Mouse (Mus musculus) CH12.LX (cell line): Measurements from ENCODE around the gene Islr. TPM values are rescaled to one million over a fixed set of nuclear protein-coding genes. Genes with fewer than 3 reads are reported as not detected.

Experiments used
- DNase-seq: peaks from one replicate; pipeline ENCODE4 v3.0.0-alpha.2; 2013; ENCODE audit errors: extremely low read depth
- H3K27ac ChIP-seq: 2 replicates; pipeline ENCODE4 v1.5.1; 2012; ENCODE audit warnings: low read depth, mild to moderate bottlenecking, control low read depth, moderate library complexity; ENCODE audit not compliant: insufficient read depth
- H3K27me3 ChIP-seq: replicated peaks from 2 replicates; pipeline ENCODE3; 2012; ENCODE audit warnings: inconsistent platforms
- H3K36me3 ChIP-seq, 2 experiments: replicated peaks in 1 of 2; 2 replicates each; pipeline versions ENCODE3 to v1.6.1; 2012; ENCODE audit warnings: inconsistent platforms in 1 of 2, low read length in 1 of 2, mild to moderate bottlenecking in 1 of 2, mixed read lengths in 1 of 2, moderate library complexity in 1 of 2; ENCODE audit not compliant: control insufficient read depth in 1 of 2, insufficient read depth in 1 of 2
- H3K4me1 ChIP-seq, 2 experiments: 2 replicates each; pipeline ENCODE4 v1.6.1; 2012; ENCODE audit warnings: inconsistent platforms in 1 of 2, moderate library complexity in 1 of 2; ENCODE audit not compliant: insufficient read depth in 2 of 2, control insufficient read depth in 1 of 2
- H3K4me2 ChIP-seq: 2 replicates; pipeline ENCODE4 v1.6.1; 2012; ENCODE audit warnings: low read depth, mild to moderate bottlenecking, control low read depth; ENCODE audit not compliant: poor library complexity, insufficient read depth, severe bottlenecking
- H3K4me3 ChIP-seq, 3 experiments: fragments of 150-350 bp in 1 of 3; sonication (generic) in 1 of 3; replicated peaks in 1 of 3; 2 replicates each; pipeline versions ENCODE3 to v1.5.1; 2011 to 2012; ENCODE audit warnings: low read depth in 2 of 3, low read length in 2 of 3, mild to moderate bottlenecking in 2 of 3, moderate library complexity in 2 of 3, control low read depth in 1 of 3, improper control_type of control experiment in 1 of 3, inconsistent platforms in 1 of 3, mixed read lengths in 1 of 3; ENCODE audit not compliant: poor library complexity in 1 of 3
- H3K79me2 ChIP-seq: replicated peaks from 2 replicates; pipeline ENCODE4 v1.6.1; 2012; ENCODE audit warnings: mild to moderate bottlenecking, moderate library complexity; ENCODE audit not compliant: control insufficient read depth, poor library complexity, insufficient read depth, severe bottlenecking; ENCODE audit errors: extremely low read depth
- H3K9ac ChIP-seq: 2 replicates; pipeline ENCODE4 v1.6.1; 2012; ENCODE audit warnings: low read depth, mild to moderate bottlenecking, control low read depth, moderate library complexity; ENCODE audit not compliant: insufficient read depth
- H3K9me3 ChIP-seq: replicated peaks from 2 replicates; pipeline ENCODE3; 2012; ENCODE audit warnings: low read length, inconsistent platforms, mixed read lengths
- CHD1 ChIP-seq: IDR thresholded peaks from 2 replicates; pipeline ENCODE4 v1.6.1; 2012; ENCODE audit warnings: low read depth, low read length, improper control_type of control experiment, inconsistent platforms
- ELF1 ChIP-seq: IDR thresholded peaks from 2 replicates; pipeline ENCODE4 v1.6.1; 2014; ENCODE audit warnings: low read depth, mild to moderate bottlenecking, inconsistent platforms, low read length, improper control_type of control experiment
- EP300 ChIP-seq: IDR thresholded peaks from 2 replicates; pipeline ENCODE4 v1.6.1; 2011; ENCODE audit warnings: low read length, improper control_type of control experiment
- GABPA ChIP-seq: IDR thresholded peaks from 2 replicates; pipeline ENCODE4 v1.6.1; 2012; ENCODE audit warnings: low read depth, low read length, improper control_type of control experiment, inconsistent platforms; ENCODE audit not compliant: insufficient replicate concordance
- HCFC1 ChIP-seq: IDR thresholded peaks from 2 replicates; pipeline ENCODE4 v1.6.1; 2012; ENCODE audit warnings: low read depth, mild to moderate bottlenecking, inconsistent platforms, low read length, improper control_type of control experiment
- JUND ChIP-seq: conservative IDR thresholded peaks from 2 replicates; pipeline ENCODE4 v1.6.1; 2011; ENCODE audit warnings: low read depth, low read length, improper control_type of control experiment
- MAFK ChIP-seq: IDR thresholded peaks from 2 replicates; pipeline ENCODE4 v1.6.1; 2011; ENCODE audit warnings: low read length, improper control_type of control experiment; ENCODE audit not compliant: insufficient replicate concordance
- MAX ChIP-seq: IDR thresholded peaks from 2 replicates; pipeline ENCODE4 v1.6.1; 2011; ENCODE audit warnings: low read length, improper control_type of control experiment
- MAZ ChIP-seq: IDR thresholded peaks from 2 replicates; pipeline ENCODE4 v1.6.1; 2012; ENCODE audit warnings: low read depth, mild to moderate bottlenecking, inconsistent platforms, low read length, improper control_type of control experiment, moderate library complexity
- MEF2A ChIP-seq: IDR thresholded peaks from 2 replicates; pipeline ENCODE4 v1.6.1; 2014; ENCODE audit warnings: low read depth, mild to moderate bottlenecking, inconsistent platforms, low read length, improper control_type of control experiment, borderline replicate concordance
- MXI1 ChIP-seq: IDR thresholded peaks from 2 replicates; pipeline ENCODE4 v1.6.1; 2011; ENCODE audit warnings: mild to moderate bottlenecking, low read depth, low read length, improper control_type of control experiment
- NRF1 ChIP-seq: IDR thresholded peaks from 2 replicates; pipeline ENCODE4 v1.6.1; 2014; ENCODE audit warnings: low read depth, mild to moderate bottlenecking, inconsistent platforms, low read length, improper control_type of control experiment, moderate library complexity
- POLR2A ChIP-seq: IDR thresholded peaks from 2 replicates; pipeline ENCODE4 v1.6.1; 2011; ENCODE audit warnings: low read depth, mild to moderate bottlenecking, improper control_type of control experiment, low read length
- POLR2AphosphoS2 ChIP-seq: IDR thresholded peaks from 2 replicates; pipeline ENCODE4 v1.6.1; 2011; ENCODE audit warnings: low read depth, low read length, improper control_type of control experiment
- RAD21 ChIP-seq: IDR thresholded peaks from 2 replicates; pipeline ENCODE4 v1.6.1; 2011; ENCODE audit warnings: low read depth, mild to moderate bottlenecking, low read length, improper control_type of control experiment, moderate library complexity
- RCOR1 ChIP-seq: conservative IDR thresholded peaks from 2 replicates; pipeline ENCODE4 v1.6.1; 2012; ENCODE audit warnings: low read depth, mild to moderate bottlenecking, inconsistent platforms, low read length, improper control_type of control experiment
- SIN3A ChIP-seq: IDR thresholded peaks from 2 replicates; pipeline ENCODE4 v1.6.1; 2012; ENCODE audit warnings: low read length, improper control_type of control experiment, inconsistent platforms
- TBP ChIP-seq: conservative IDR thresholded peaks from 2 replicates; pipeline ENCODE4 v1.6.1; 2011; ENCODE audit warnings: low read depth, low read length, improper control_type of control experiment
- UBTF ChIP-seq: IDR thresholded peaks from 2 replicates; pipeline ENCODE4 v1.6.1; 2012; ENCODE audit warnings: low read depth, mild to moderate bottlenecking, inconsistent platforms, low read length, improper control_type of control experiment, moderate library complexity
- USF2 ChIP-seq: conservative IDR thresholded peaks from 2 replicates; pipeline ENCODE4 v1.6.1; 2011; ENCODE audit warnings: low read depth, low read length, improper control_type of control experiment
- ZC3H11A ChIP-seq: IDR thresholded peaks from 2 replicates; pipeline ENCODE4 v1.6.1; 2012; ENCODE audit warnings: low read depth, mild to moderate bottlenecking, inconsistent platforms, low read length, improper control_type of control experiment
- ZNF384 ChIP-seq: IDR thresholded peaks from 2 replicates; pipeline ENCODE4 v1.6.1; 2012; ENCODE audit warnings: low read depth, low read length, improper control_type of control experiment, inconsistent platforms
- dilution Hi-C: fragments of 300-500 bp; cut with MboI; formaldehyde crosslinking; loops from 2 replicates; pipeline ENCODE4 v1.14.3; 2020; ENCODE audit warnings: low sequenced_read_pairs; ENCODE audit not compliant: extremely low pct_unique_long_range_greater_than_20kb, extremely low pct_ligation_motif_present
- in situ Hi-C: fragments of 300-500 bp; cut with MboI; formaldehyde crosslinking; loops from 3 replicates; pipeline ENCODE4 v1.14.3; 2019; ENCODE audit warnings: low sequenced_read_pairs, low pct_ligation_motif_present, low pct_unique_long_range_greater_than_20kb, mixed read lengths
- polyA plus RNA-seq: library from polyadenylated mRNA; unstranded; fragments of >175 nt; gene quantifications from 2 replicates; pipeline ENCODE4 v1.2.1, GENCODE M21; 2012; ENCODE audit warnings: low read depth; ENCODE audit not compliant: insufficient read length
- total RNA-seq, 2 experiments: library from RNA; depleted of rRNA; stranded (reverse); fragments of 300-350 nt in 1 of 2; fragments of >200 nt in 1 of 2; gene quantifications; 2 replicates each; pipeline ENCODE4 v1.2.3; 2012 to 2014

Gene Islr
- total and polyA plus RNA-seq, 3 experiments, result not detected

DNA sequence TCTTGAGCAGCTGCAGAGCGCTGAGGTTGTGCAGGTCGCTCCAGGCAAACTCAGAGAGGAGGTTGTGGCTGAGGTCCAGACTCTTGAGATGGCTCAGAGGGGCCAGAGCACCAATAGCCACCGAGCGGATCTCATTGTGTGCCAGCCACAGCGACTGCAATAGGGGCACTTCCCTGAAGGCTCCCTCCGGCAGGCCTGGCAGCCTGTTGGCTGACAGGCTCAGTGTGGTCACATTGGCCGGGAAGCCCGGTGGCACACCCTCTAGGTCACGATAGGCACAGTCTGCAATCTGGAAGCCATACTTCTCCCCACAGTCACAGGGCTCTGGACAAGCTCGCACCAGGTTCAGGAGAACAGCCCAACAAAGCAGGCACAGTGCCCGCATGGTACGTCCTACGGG, 46.3 kb downstream of the Islr start:
- Histone ChIP-seq H3K79me2 (no peaks in the 10 kb centered on the region), H3K36me3 (no peaks in the 10 kb centered on the region), H3K27ac (no peak overlapping the region), H3K27me3 (peaks cover 34% of the 10 kb centered on the region), H3K4me2 (no peak overlapping the region)
- in situ Hi-C loops, result no loop called here
- dilution Hi-C loops, result no loop called here
- no peak for TF ChIP-seq MAZ
- TF ChIP-seq RAD21, result no peak
- TF ChIP-seq EP300, result no peak
- TF ChIP-seq RCOR1, result no peak
- no peak for TF ChIP-seq MAFK
- no peak for TF ChIP-seq POLR2AphosphoS2
- no peak for TF ChIP-seq NRF1
- TF ChIP-seq, all 38 proteins: peak for 0
- peaks cover 0 to 11% of the 10 kb centered on the region in 2 experiments; a peak in 2 of 4 replicates for H3K4me1 ChIP-seq
- no peaks in the 10 kb centered on the region for H3K9me3 ChIP-seq
- DNase-seq, result no peak
- H3K9ac ChIP-seq, result no peak overlapping the region
- no peak overlapping the region for H3K4me3 ChIP-seq

DNA sequence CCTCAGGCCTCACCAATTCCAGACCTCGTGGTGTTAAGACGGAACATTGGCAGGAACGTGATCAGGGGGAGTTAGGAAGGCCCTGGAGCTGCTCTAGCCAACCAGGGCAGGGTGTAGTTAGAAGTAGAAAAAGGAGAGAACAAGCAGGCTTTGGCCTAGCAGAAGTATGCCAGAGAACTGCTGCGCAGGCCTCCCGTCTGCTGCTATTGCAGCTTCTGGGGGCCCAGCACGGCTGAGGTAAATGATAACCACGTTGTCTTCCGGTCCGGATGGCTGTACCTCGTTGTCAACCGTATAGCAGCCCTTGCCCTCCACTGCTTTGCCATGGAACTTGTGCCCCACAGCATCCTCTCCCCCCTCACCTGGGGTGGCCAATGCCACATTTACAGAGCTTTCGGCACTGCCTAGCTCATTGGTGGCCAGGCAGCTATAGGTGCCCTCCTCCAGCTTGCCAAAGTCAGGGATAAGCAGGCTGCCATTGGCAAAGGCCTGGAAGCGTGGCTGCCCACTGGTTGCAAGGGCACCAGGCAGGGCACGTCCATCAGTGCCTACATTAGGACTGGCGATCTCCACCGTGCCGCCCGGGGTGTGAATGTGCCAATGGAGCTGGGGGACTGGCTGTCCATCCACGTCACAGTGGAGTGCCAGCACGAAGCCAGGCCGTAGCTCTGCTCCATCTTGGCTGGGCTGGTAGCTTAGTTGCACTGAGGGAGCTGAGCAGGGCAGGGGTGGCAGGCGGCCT, 47.1 kb downstream of the Islr start:
- H3K4me2 ChIP-seq, result no peak overlapping the region
- no peak overlapping the region for H3K9ac ChIP-seq
- H3K27me3 ChIP-seq, result peaks cover 39% of the 10 kb centered on the region
- H3K79me2 ChIP-seq, result no peaks in the 10 kb centered on the region
- no peaks in the 10 kb centered on the region for H3K36me3 ChIP-seq
- H3K9me3 ChIP-seq, result no peaks in the 10 kb centered on the region
- dilution Hi-C loops, result no loop called here
- in situ Hi-C loops, result no loop called here
- no peak for DNase-seq
- no peak overlapping the region for H3K27ac ChIP-seq
- no peak for TF ChIP-seq MAZ
- H3K4me1 ChIP-seq, result peaks cover 0 to 11% of the 10 kb centered on the region in 2 experiments; a peak in 2 of 4 replicates
- no peak overlapping the region for H3K4me3 ChIP-seq

DNA sequence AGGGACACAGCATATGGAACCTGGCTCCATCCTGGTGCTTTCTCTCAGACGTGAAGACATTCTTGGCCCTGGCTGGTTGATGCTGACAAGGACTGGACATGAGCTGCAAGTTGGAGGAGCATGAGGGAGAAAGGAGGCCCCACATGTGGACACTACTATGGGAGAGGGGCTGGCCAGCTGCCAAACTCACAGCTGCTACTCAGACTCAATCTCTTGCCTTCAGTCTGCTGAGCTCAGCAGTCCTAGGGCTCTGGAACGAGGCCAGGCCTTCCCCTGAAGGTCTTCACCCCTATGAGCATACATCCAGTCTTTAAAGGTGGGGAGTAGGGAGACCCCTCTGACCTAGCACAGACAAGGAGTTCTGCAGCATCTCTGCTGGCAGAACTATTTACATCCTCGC, 48.7 kb downstream of the Islr start:
- peaks cover 46% of the 10 kb centered on the region for H3K27me3 ChIP-seq
- in situ Hi-C loops, result no loop called here

More for the DNA sequence above, 48.7 kb downstream of the Islr start:
- no peak overlapping the region for H3K9ac ChIP-seq
- H3K9me3 ChIP-seq, result no peaks in the 10 kb centered on the region
- no peak overlapping the region for H3K27ac ChIP-seq
- TF ChIP-seq TBP (no peak), MEF2A (no peak), MAX (no peak), POLR2AphosphoS2 (no peak), POLR2A (no peak), UBTF (no peak), USF2 (no peak), NRF1 (no peak), CHD1 (no peak), ELF1 (no peak), EP300 (no peak), RAD21 (no peak), ZNF384 (no peak), MAFK (no peak), GABPA (no peak), SIN3A (no peak), ZC3H11A (no peak), HCFC1 (no peak), MXI1 (no peak), JUND (no peak)
- no peaks in the 10 kb centered on the region for H3K79me2 ChIP-seq
- H3K4me1 ChIP-seq, result peaks cover 0 to 6% of the 10 kb centered on the region in 2 experiments; a peak in 2 of 4 replicates
- H3K4me3 ChIP-seq, result no peak overlapping the region
- dilution Hi-C loops, result no loop called here
- H3K4me2 ChIP-seq, result no peak overlapping the region
- no peaks in the 10 kb centered on the region for H3K36me3 ChIP-seq
- no peak for DNase-seq
